ENCODE assay signal across 10 mouse cellular contexts in genomic region chr19:46510401-46510800, GRCm38 (mm10). TPM values are rescaled to one million over a fixed set of nuclear protein-coding genes. Genes with fewer than 3 reads are reported as not detected.
DNase-seq lines count a peak whose midpoint lies in the region; ATAC-seq lines count a peak whose summit lies in the region.
"Had no signal": no experiment of that assay in that cellular context is flagged by ENCODE, and none has a peak within 500 bp of the region (broad histone marks: within the 10 kb centered on the region; RNA-seq: fewer than 3 reads in every experiment).

No protein-coding gene starts in this region.

- H3K9me3 ChIP-seq in forebrain, embryonic 13.5 days (replicated peaks): no peaks in the 10 kb centered on the region
- H3K9me3 ChIP-seq in forebrain, embryonic 16.5 days (ENCODE audit: control insufficient read depth, low read length): no peaks in the 10 kb centered on the region
- no peaks in the 10 kb centered on the region for H3K9me3 ChIP-seq in kidney, embryonic 14.5 days (ENCODE audit: control insufficient read depth, low read length)
- no peaks in the 10 kb centered on the region for H3K9me3 ChIP-seq in midbrain, embryonic 15.5 days
- no peaks in the 10 kb centered on the region for H3K9me3 ChIP-seq in midbrain, embryonic 11.5 days (ENCODE audit: control insufficient read depth, low read length)
- H3K9me3 ChIP-seq in stomach, embryonic 15.5 days: no peaks in the 10 kb centered on the region

- no peak overlapping the region for H3K9ac ChIP-seq in forebrain, embryonic 13.5 days
- no peak overlapping the region for H3K9ac ChIP-seq in forebrain, embryonic 16.5 days (replicated peaks; ENCODE audit: low read depth, low read length)
- no peak overlapping the region for H3K9ac ChIP-seq in kidney, embryonic 14.5 days (ENCODE audit: low read depth, low read length)
- no peak overlapping the region for H3K9ac ChIP-seq in midbrain, embryonic 15.5 days
- H3K9ac ChIP-seq in midbrain, embryonic 11.5 days (ENCODE audit: low read length): no peak overlapping the region
- no peak overlapping the region for H3K9ac ChIP-seq in stomach, embryonic 15.5 days

- H3K27ac ChIP-seq in forebrain, embryonic 13.5 days: 0 out of 2 replicates have a peak overlapping the region, but pooled peaks have one; percentile 19
- H3K27ac ChIP-seq in forebrain, embryonic 16.5 days (ENCODE audit: low read length): no peak overlapping the region
- H3K27ac ChIP-seq in kidney, embryonic 14.5 days (ENCODE audit: low read depth, low read length): peak overlapping the region; percentile 37; the same call in 1 of the 2 replicates
- 0 out of 2 replicates have a peak overlapping the region, but pooled peaks have one; percentile 6 for H3K27ac ChIP-seq in midbrain, embryonic 15.5 days
- no peak overlapping the region for H3K27ac ChIP-seq in midbrain, embryonic 11.5 days (ENCODE audit: low read depth, low read length)
- peak overlapping the region; percentile 77; the same call in 1 of the 2 replicates for H3K27ac ChIP-seq in stomach, embryonic 15.5 days

- H3K4me1 ChIP-seq in forebrain, embryonic 13.5 days: peaks cover 59% of the 10 kb centered on the region
- peaks cover 51% of the 10 kb centered on the region for H3K4me1 ChIP-seq in forebrain, embryonic 16.5 days (replicated peaks; ENCODE audit: control insufficient read depth, insufficient read depth, low read length)
- peaks cover 48% of the 10 kb centered on the region for H3K4me1 ChIP-seq in kidney, embryonic 14.5 days (ENCODE audit: control insufficient read depth, insufficient read depth, low read length)
- H3K4me1 ChIP-seq in midbrain, embryonic 15.5 days: peaks cover 61% of the 10 kb centered on the region
- H3K4me1 ChIP-seq in midbrain, embryonic 11.5 days (ENCODE audit: control insufficient read depth, insufficient read depth, low read length): peaks cover 39% of the 10 kb centered on the region
- H3K4me1 ChIP-seq in stomach, embryonic 15.5 days: peaks cover 56% of the 10 kb centered on the region

- DNase-seq in kidney, adult 18-20 months: no peak
- DNase-seq in midbrain, embryonic 11.5 days (ENCODE audit: low spot score, missing footprints): no peak
- no peak for DNase-seq in testis, postnatal 10 days (ENCODE audit: low spot score)
- DNase-seq: left cerebral cortex, postnatal 4 days had no signal

- no peak overlapping the region for H3K4me3 ChIP-seq in forebrain, embryonic 13.5 days
- no peak overlapping the region for H3K4me3 ChIP-seq in forebrain, embryonic 16.5 days (replicated peaks; ENCODE audit: low read length)
- H3K4me3 ChIP-seq in kidney, embryonic 14.5 days (ENCODE audit: low read length): no peak overlapping the region
- H3K4me3 ChIP-seq in midbrain, embryonic 15.5 days: no peak overlapping the region
- no peak overlapping the region for H3K4me3 ChIP-seq in midbrain, embryonic 11.5 days (ENCODE audit: low read depth, low read length)
- no peak overlapping the region for H3K4me3 ChIP-seq in stomach, embryonic 15.5 days (replicated peaks)

- no peak for ATAC-seq in forebrain, embryonic 13.5 days
- no peak for ATAC-seq in forebrain, embryonic 16.5 days
- no peak for ATAC-seq in kidney, embryonic 14.5 days (ENCODE audit: low FRiP score, low TSS enrichment)
- no peak for ATAC-seq in midbrain, embryonic 15.5 days (replicated peaks)
- ATAC-seq in midbrain, embryonic 11.5 days (ENCODE audit: low FRiP score): no peak
- no peak for ATAC-seq in stomach, embryonic 15.5 days (ENCODE audit: insufficient read depth, low FRiP score, low read depth)
- ATAC-seq: Patski had no signal

- 90% methylated on average over 5 of the region's 5 CpGs for WGBS in forebrain, embryonic 13.5 days
- 84% methylated on average over 5 of the region's 5 CpGs for WGBS in forebrain, embryonic 16.5 days
- WGBS in kidney, embryonic 14.5 days: 76% methylated on average over 5 of the region's 5 CpGs
- 75% methylated on average over 5 of the region's 5 CpGs for WGBS in midbrain, embryonic 15.5 days
- 89% methylated on average over 5 of the region's 5 CpGs for WGBS in midbrain, embryonic 11.5 days
- 55% methylated on average over 5 of the region's 5 CpGs for WGBS in stomach, embryonic 15.5 days

- peaks cover 91% of the 10 kb centered on the region for H3K36me3 ChIP-seq in forebrain, embryonic 13.5 days (ENCODE audit: poor library complexity, severe bottlenecking)
- H3K36me3 ChIP-seq in forebrain, embryonic 16.5 days (ENCODE audit: control insufficient read depth, insufficient read depth): peaks cover 38% of the 10 kb centered on the region
- peaks cover 77% of the 10 kb centered on the region for H3K36me3 ChIP-seq in kidney, embryonic 14.5 days (ENCODE audit: control insufficient read depth, insufficient read depth, low read length)
- peaks cover 23% of the 10 kb centered on the region for H3K36me3 ChIP-seq in midbrain, embryonic 15.5 days (replicated peaks)
- H3K36me3 ChIP-seq in midbrain, embryonic 11.5 days (ENCODE audit: control insufficient read depth, insufficient read depth, low read length): peaks cover 31% of the 10 kb centered on the region
- peaks cover 36% of the 10 kb centered on the region for H3K36me3 ChIP-seq in stomach, embryonic 15.5 days

- H3K27me3 ChIP-seq in forebrain, embryonic 13.5 days: no peaks in the 10 kb centered on the region
- H3K27me3 ChIP-seq in forebrain, embryonic 16.5 days (replicated peaks; ENCODE audit: control insufficient read depth, insufficient read depth, low read length): no peaks in the 10 kb centered on the region
- no peaks in the 10 kb centered on the region for H3K27me3 ChIP-seq in kidney, embryonic 14.5 days (ENCODE audit: control insufficient read depth, insufficient read depth, low read length)
- H3K27me3 ChIP-seq in midbrain, embryonic 15.5 days (replicated peaks): no peaks in the 10 kb centered on the region
- H3K27me3 ChIP-seq in midbrain, embryonic 11.5 days (ENCODE audit: control insufficient read depth, insufficient read depth, low read length): no peaks in the 10 kb centered on the region
- no peaks in the 10 kb centered on the region for H3K27me3 ChIP-seq in stomach, embryonic 15.5 days (replicated peaks)
- H3K27me3 ChIP-seq: Patski had no signal

- 0 out of 2 replicates have a peak overlapping the region, but pooled peaks have one; percentile 6 for H3K4me2 ChIP-seq in forebrain, embryonic 13.5 days
- H3K4me2 ChIP-seq in forebrain, embryonic 16.5 days (ENCODE audit: low read length): no peak overlapping the region
- H3K4me2 ChIP-seq in kidney, embryonic 14.5 days (replicated peaks; ENCODE audit: low read depth, low read length): no peak overlapping the region
- H3K4me2 ChIP-seq in midbrain, embryonic 15.5 days: no peak overlapping the region
- H3K4me2 ChIP-seq in midbrain, embryonic 11.5 days: no peak overlapping the region
- H3K4me2 ChIP-seq in stomach, embryonic 15.5 days: peak overlapping the region; percentile 12; the same call in 1 of the 2 replicates

RNA-seq across cellular contexts. Expression of gene Trim8, which starts 8.9 kb away (rescaled TPM):
- polyA plus RNA-seq in forebrain, embryonic 13.5 days (2015; fragmentation: Nextera tagmentation; extraction: Ambion mirVana): 22.5 and 22.6 TPM in 2 replicates
- polyA plus RNA-seq in forebrain, embryonic 16.5 days (2015; fragmentation: Nextera tagmentation; extraction: Ambion mirVana): 24.5 and 27.7 TPM in 2 replicates
- polyA plus RNA-seq in kidney, embryonic 14.5 days (2014; fragmentation: Nextera tagmentation; extraction: Ambion mirVana): 28.3 and 35.6 TPM in 2 replicates
- 29.9 and 30.5 TPM in 2 replicates for polyA plus RNA-seq in midbrain, embryonic 15.5 days (2015; fragmentation: Nextera tagmentation; extraction: Ambion mirVana)
- polyA plus RNA-seq in midbrain, embryonic 11.5 days (2014; fragmentation: Nextera tagmentation; extraction: Ambion mirVana): 28.6 and 31.7 TPM in 2 replicates
- 20.4 and 20.9 TPM in 2 replicates for polyA plus RNA-seq in stomach, embryonic 15.5 days (2015; fragmentation: Nextera tagmentation; extraction: Ambion mirVana)

Comparison
In these comparisons a context has a peak if more than half of its experiments do, and no peak if none do; other contexts are left out.
1. H3K27ac ChIP-seq: peak in forebrain, embryonic 13.5 days (single experiment), kidney, embryonic 14.5 days (single experiment), midbrain, embryonic 15.5 days (single experiment) and stomach, embryonic 15.5 days (single experiment); none in forebrain, embryonic 16.5 days (single experiment) and midbrain, embryonic 11.5 days (single experiment).
2. H3K4me2 ChIP-seq: peak in forebrain, embryonic 13.5 days (single experiment) and stomach, embryonic 15.5 days (single experiment); none in forebrain, embryonic 16.5 days (single experiment), kidney, embryonic 14.5 days (single experiment), midbrain, embryonic 15.5 days (single experiment) and midbrain, embryonic 11.5 days (single experiment).